Comparison of ENCODE assay signal across 7 mouse cellular contexts in the genomic region with DNA sequence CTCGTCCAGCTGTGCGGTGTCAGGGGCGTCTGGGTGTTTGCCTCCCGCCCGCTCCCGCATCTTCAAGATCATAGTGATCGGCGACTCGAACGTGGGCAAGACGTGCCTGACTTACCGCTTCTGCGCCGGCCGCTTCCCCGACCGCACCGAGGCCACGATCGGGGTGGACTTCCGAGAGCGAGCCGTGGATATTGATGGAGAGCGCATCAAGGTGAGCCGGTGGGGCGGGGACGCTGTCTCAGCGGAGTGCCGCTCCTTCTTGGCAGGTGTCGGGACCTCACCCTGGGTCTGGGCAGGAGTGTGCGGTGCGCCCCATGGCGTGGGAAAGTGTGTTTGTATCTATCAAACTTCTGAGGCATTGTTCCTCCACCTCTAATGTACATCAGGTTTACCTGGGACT. TPM values are rescaled to one million over a fixed set of nuclear protein-coding genes. Genes with fewer than 3 reads are reported as not detected.
A peak's percentile ranks its signal among the peaks of the same experiment; 100 is the strongest.
DNase-seq lines count a peak whose midpoint lies in the region; ATAC-seq and TF ChIP-seq lines count a peak whose summit lies in the region.

No protein-coding gene starts in this region.

- ATAC-seq in forebrain, embryonic 13.5 days = peak; percentile 37
- ATAC-seq in liver, embryonic 14.5 days (ENCODE audit: insufficient read depth) = peak; percentile 7

- peak overlapping the region; percentile 83 for H3K4me2 ChIP-seq in forebrain, embryonic 13.5 days
- peak overlapping the region; percentile 96 for H3K4me2 ChIP-seq in liver, embryonic 14.5 days (ENCODE audit: low read depth)

- peak overlapping the region; percentile 100 for H3K4me3 ChIP-seq in testis, adult 2 months (ENCODE audit: control insufficient read depth, low read depth, low read length)
- H3K4me3 ChIP-seq in forebrain, embryonic 13.5 days = peak overlapping the region; percentile 76
- peak overlapping the region; percentile 67 to 82 for H3K4me3 ChIP-seq in liver, embryonic 14.5 days (ENCODE audit: insufficient read depth in 1 of 2, low read depth in 2 of 2, low read length in 2 of 2)

- H3K36me3 ChIP-seq in testis, adult 2 months (ENCODE audit: control insufficient read depth, insufficient read depth, low read length) = no peaks in the 10 kb centered on the region
- H3K36me3 ChIP-seq in forebrain, embryonic 13.5 days (ENCODE audit: poor library complexity, severe bottlenecking) = no peaks in the 10 kb centered on the region
- no peaks in the 10 kb centered on the region for H3K36me3 ChIP-seq in liver, embryonic 14.5 days (replicated peaks; ENCODE audit: control insufficient read depth, insufficient read depth, low read depth)

- WGBS in forebrain, embryonic 13.5 days = under 1% methylated on average over 33 of the region's 33 CpGs
- under 1% methylated on average over 33 of the region's 33 CpGs for WGBS in liver, embryonic 14.5 days (ENCODE audit: insufficient replicate concordance)

- no peak for TF ChIP-seq CTCF in testis, adult 2 months (IDR thresholded peaks at IDR 0.05; ENCODE audit: control insufficient read depth, insufficient read depth, insufficient replicate concordance, low read depth, low read length)
- TF ChIP-seq CTCF in liver, embryonic 14.5 days (IDR thresholded peaks at IDR 0.05; ENCODE audit: low read depth) = no peak

- TF ChIP-seq EP300 in liver, embryonic 14.5 days (IDR thresholded peaks at IDR 0.05; ENCODE audit: low read depth) = no peak

- peak overlapping the region; percentile 89 for H3K9ac ChIP-seq in forebrain, embryonic 13.5 days
- H3K9ac ChIP-seq in liver, embryonic 14.5 days (replicated peaks) = peak overlapping the region; percentile 77

- H3K27ac ChIP-seq in testis, adult 2 months (ENCODE audit: control insufficient read depth, insufficient read depth, low read depth, low read length) = peak overlapping the region; percentile 94
- peak overlapping the region; percentile 93 for H3K27ac ChIP-seq in forebrain, embryonic 13.5 days
- H3K27ac ChIP-seq in liver, embryonic 14.5 days = peak overlapping the region; percentile 36

- H3K4me1 ChIP-seq in testis, adult 2 months (ENCODE audit: control insufficient read depth, insufficient read depth, low read length) = peaks cover 2% of the 10 kb centered on the region
- H3K4me1 ChIP-seq in forebrain, embryonic 13.5 days = peaks cover 30% of the 10 kb centered on the region
- peaks cover 5 to 8% of the 10 kb centered on the region in 2 experiments; a peak in 3 of 4 replicates for H3K4me1 ChIP-seq in liver, embryonic 14.5 days (replicated peaks; ENCODE audit: control insufficient read depth in 2 of 2, insufficient read depth in 2 of 2, low read length in 1 of 2)

- H3K9me3 ChIP-seq in forebrain, embryonic 13.5 days (replicated peaks) = no peaks in the 10 kb centered on the region
- H3K9me3 ChIP-seq in liver, embryonic 14.5 days (ENCODE audit: control insufficient read depth, low read length) = no peaks in the 10 kb centered on the region

- H3K27me3 ChIP-seq in testis, adult 2 months (ENCODE audit: control insufficient read depth, insufficient read depth, low read length) = no peaks in the 10 kb centered on the region
- no peaks in the 10 kb centered on the region for H3K27me3 ChIP-seq in forebrain, embryonic 13.5 days
- H3K27me3 ChIP-seq in liver, embryonic 14.5 days (ENCODE audit: control insufficient read depth, insufficient read depth, low read length) = no peaks in the 10 kb centered on the region

- no peak for DNase-seq in testis, postnatal 14 days (ENCODE audit: low spot score)
- DNase-seq in liver, embryonic 14.5 days (ENCODE audit: low read depth in 3 of 3, low spot score in 3 of 3) = no peak
- no peak for DNase-seq in adrenal gland, adult (ENCODE audit: inconsistent age in 2 of 2, low spot score in 1 of 2)
- DNase-seq in layer of hippocampus, postnatal 25 days (ENCODE audit: extremely low spot score in 1 of 2, low spot score in 1 of 2) = no peak
- no peak for DNase-seq in spleen, postnatal 14 days (ENCODE audit: low spot score in 2 of 2)

- no peak for TF ChIP-seq POLR2A in testis, adult 2 months (IDR thresholded peaks at IDR 0.05; ENCODE audit: control insufficient read depth, low read depth, low read length)

RNA-seq across cellular contexts. Expression of a gene that starts 0.7 kb away (rescaled TPM):
- 3.7 and 4.2 TPM in 2 replicates for polyA plus RNA-seq in testis, adult 2 months (2012; rRNA removed)
- 19.5 and 20.3 TPM in 2 replicates for polyA plus RNA-seq in forebrain, embryonic 13.5 days (2015; fragmentation: Nextera tagmentation; extraction: Ambion mirVana)
- 1.7 and 2.0 TPM in 2 replicates for polyA plus RNA-seq in liver, embryonic 14.5 days (2012; rRNA removed)
- polyA plus RNA-seq in liver, embryonic 14.5 days (2014; fragmentation: Nextera tagmentation; extraction: Ambion mirVana) = 3.6 TPM in 2 replicates
- total RNA-seq in layer of hippocampus, postnatal 25 days (2021) = 10 to 100 TPM; 23.0 to 24.8 TPM

Comparison
In these comparisons a context has a peak if more than half of its experiments do, and no peak if none do; other contexts are left out.
1. H3K27ac ChIP-seq: peak in every context shown above with its lines; median percentile 94 in testis, adult 2 months; 93 in forebrain, embryonic 13.5 days; 36 in liver, embryonic 14.5 days.